Mouse (Mus musculus): ENCODE results near the gene Prelp. TPM values are rescaled to one million over a fixed set of nuclear protein-coding genes. Genes with fewer than 3 reads are reported as not detected.
A peak's percentile ranks its signal among the peaks of the same experiment; 100 is the strongest.

The Prelp gene
- total and polyA plus RNA-seq, 3 experiments, result not detected

GRCm38 (mm10) chr1:133910108-133910507 lies 11.1 kb downstream of the Prelp start:
- H3K36me3 ChIP-seq (ENCODE audit: control insufficient read depth in 1 of 2, insufficient read depth in 2 of 2, low read length in 2 of 2), result peaks cover 0 to 16% of the 10 kb centered on the region in 2 experiments; a peak in 2 of 4 replicates
- H3K27ac ChIP-seq (ENCODE audit: control insufficient read depth, low read depth, low read length), result peak overlapping the region; percentile 21; the same call in 1 of the 2 replicates
- TF ChIP-seq MAZ (IDR thresholded peaks at IDR 0.05; ENCODE audit: low read depth, low read length) (no peak), JUND (IDR thresholded peaks at IDR 0.05; ENCODE audit: low read depth, low read length) (no peak), UBTF (IDR thresholded peaks at IDR 0.05; ENCODE audit: borderline replicate concordance, insufficient read depth, low read depth, low read length) (no peak), USF2 (IDR thresholded peaks at IDR 0.05; ENCODE audit: borderline replicate concordance in 1 of 2, insufficient read depth in 1 of 2, low read depth in 1 of 2, low read length in 2 of 2) (no peak), GATA1 (IDR thresholded peaks at IDR 0.05; ENCODE audit: low read depth, low read length) (no peak), NRF1 (IDR thresholded peaks at IDR 0.05; ENCODE audit: insufficient read depth, low read depth, low read length, poor library complexity, severe bottlenecking) (no peak), USF1 (IDR thresholded peaks at IDR 0.05; ENCODE audit: low read depth, low read length) (no peak)
- DNase-seq (ENCODE audit: low read depth, low spot score), result peak; percentile 16
- H3K79me2 ChIP-seq (ENCODE audit: control insufficient read depth, insufficient read depth, low read length, poor library complexity), result peaks cover 2% of the 10 kb centered on the region; the same call in 1 of the 2 replicates
- no peak overlapping the region for H3K4me3 ChIP-seq (ENCODE audit: control insufficient read depth in 1 of 2, insufficient read depth in 1 of 2, low read depth in 2 of 2, low read length in 2 of 2)
- H3K9ac ChIP-seq (ENCODE audit: control insufficient read depth, low read depth, low read length, poor library complexity, severe bottlenecking), result peak overlapping the region; percentile 31; the same call in 1 of the 2 replicates
- H3K9me3 ChIP-seq (replicated peaks; ENCODE audit: insufficient read depth, low read length), result no peaks in the 10 kb centered on the region
- 0 out of 4 replicates have a peak, but pooled peaks cover 0 to 1% of the 10 kb centered on the region in 2 experiments for H3K27me3 ChIP-seq (ENCODE audit: control insufficient read depth in 1 of 2, insufficient read depth in 2 of 2, low read length in 2 of 2)
- peaks cover 6 to 29% of the 10 kb centered on the region in 2 experiments; a peak in 3 of 4 replicates for H3K4me1 ChIP-seq (ENCODE audit: control insufficient read depth in 1 of 2, insufficient read depth in 2 of 2, low read length in 2 of 2)

GRCm38 (mm10) chr1:133908659-133909575 lies 12.3 kb downstream of the Prelp start:
- DNase-seq (ENCODE audit: low read depth, low spot score), result peak; percentile 94
- H3K27ac ChIP-seq (ENCODE audit: control insufficient read depth, low read depth, low read length), result peak overlapping the region; percentile 98
- peaks cover 6 to 29% of the 10 kb centered on the region in 2 experiments; a peak in 3 of 4 replicates for H3K4me1 ChIP-seq (ENCODE audit: control insufficient read depth in 1 of 2, insufficient read depth in 2 of 2, low read length in 2 of 2)
- H3K9me3 ChIP-seq (replicated peaks; ENCODE audit: insufficient read depth, low read length), result no peaks in the 10 kb centered on the region
- H3K36me3 ChIP-seq (ENCODE audit: control insufficient read depth in 1 of 2, insufficient read depth in 2 of 2, low read length in 2 of 2), result peaks cover 0 to 16% of the 10 kb centered on the region in 2 experiments; a peak in 2 of 4 replicates
- 0 out of 4 replicates have a peak, but pooled peaks cover 0 to 1% of the 10 kb centered on the region in 2 experiments for H3K27me3 ChIP-seq (ENCODE audit: control insufficient read depth in 1 of 2, insufficient read depth in 2 of 2, low read length in 2 of 2)
- peak overlapping the region; percentile 62 to 73 for H3K4me3 ChIP-seq (ENCODE audit: control insufficient read depth in 1 of 2, insufficient read depth in 1 of 2, low read depth in 2 of 2, low read length in 2 of 2)
- H3K9ac ChIP-seq (ENCODE audit: control insufficient read depth, low read depth, low read length, poor library complexity, severe bottlenecking), result peak overlapping the region; percentile 96
- peaks cover 2% of the 10 kb centered on the region; the same call in 1 of the 2 replicates for H3K79me2 ChIP-seq (ENCODE audit: control insufficient read depth, insufficient read depth, low read length, poor library complexity)
- TF ChIP-seq ELF1 (IDR thresholded peaks at IDR 0.05; ENCODE audit: low read depth, low read length) (peak; percentile 45; the same call in 1 of the 2 replicates), SIN3A (IDR thresholded peaks at IDR 0.05; ENCODE audit: low read length) (peak; percentile 74), BHLHE40 (IDR thresholded peaks at IDR 0.05; ENCODE audit: borderline replicate concordance, low read depth, low read length) (no peak), POLR2A (IDR thresholded peaks at IDR 0.05; ENCODE audit: control insufficient read depth in 1 of 2, insufficient read depth in 1 of 2, low read depth in 1 of 2, low read length in 2 of 2, poor library complexity in 1 of 2) (peak; percentile 56 to 93), MYC (IDR thresholded peaks at IDR 0.05; ENCODE audit: low read depth, low read length) (peak; percentile 79; the same call in 1 of the 2 replicates), KAT2A (conservative IDR thresholded peaks at IDR 0.05; ENCODE audit: low read depth, low read length) (no peak; the same call in 1 of the 2 replicates), ZNF384 (IDR thresholded peaks at IDR 0.05; ENCODE audit: low read depth, low read length) (no peak), USF1 (IDR thresholded peaks at IDR 0.05; ENCODE audit: low read depth, low read length) (peak; percentile 17; the same call in 1 of the 2 replicates), ZMIZ1 (IDR thresholded peaks at IDR 0.05; ENCODE audit: low read depth, low read length) (peak; percentile 76; the same call in 1 of the 2 replicates), MAX (IDR thresholded peaks at IDR 0.05; ENCODE audit: low read length) (peak; percentile 49), CHD2 (IDR thresholded peaks at IDR 0.05; ENCODE audit: low read length) (peak; percentile 96), MXI1 (IDR thresholded peaks at IDR 0.05; ENCODE audit: low read depth, low read length) (peak; percentile 55), HCFC1 (IDR thresholded peaks at IDR 0.05; ENCODE audit: low read depth, low read length) (peak; percentile 57; the same call in 1 of the 2 replicates), EP300 (IDR thresholded peaks at IDR 0.05; ENCODE audit: low read depth in 1 of 2, low read length in 2 of 2) (peak; percentile 46 to 54; a peak in 1 of 4 replicates), NRF1 (IDR thresholded peaks at IDR 0.05; ENCODE audit: insufficient read depth, low read depth, low read length, poor library complexity, severe bottlenecking) (0 out of 2 replicates have a peak, but pooled peaks have one; percentile 4), MEF2A (IDR thresholded peaks at IDR 0.05; ENCODE audit: extremely low read depth, insufficient replicate concordance, low read depth, low read length, poor library complexity, severe bottlenecking) (no peak), USF2 (IDR thresholded peaks at IDR 0.05; ENCODE audit: borderline replicate concordance in 1 of 2, insufficient read depth in 1 of 2, low read depth in 1 of 2, low read length in 2 of 2) (no peak), TCF12 (IDR thresholded peaks at IDR 0.05; ENCODE audit: low read depth, low read length) (peak; percentile 54; the same call in 1 of the 2 replicates), NELFE (IDR thresholded peaks at IDR 0.05; ENCODE audit: low read depth, low read length) (peak; percentile 91), RCOR1 (IDR thresholded peaks at IDR 0.05; ENCODE audit: low read depth, low read length) (no peak), ETS1 (IDR thresholded peaks at IDR 0.05; ENCODE audit: low read depth, low read length) (peak; percentile 62), POLR2AphosphoS2 (IDR thresholded peaks at IDR 0.05; ENCODE audit: low read length) (peak; percentile 98), GATA1 (IDR thresholded peaks at IDR 0.05; ENCODE audit: low read depth, low read length) (peak; percentile 44)

Data from MEL (cell line).